19 mouse cellular contexts compared by ENCODE assay signal in the genomic region with DNA sequence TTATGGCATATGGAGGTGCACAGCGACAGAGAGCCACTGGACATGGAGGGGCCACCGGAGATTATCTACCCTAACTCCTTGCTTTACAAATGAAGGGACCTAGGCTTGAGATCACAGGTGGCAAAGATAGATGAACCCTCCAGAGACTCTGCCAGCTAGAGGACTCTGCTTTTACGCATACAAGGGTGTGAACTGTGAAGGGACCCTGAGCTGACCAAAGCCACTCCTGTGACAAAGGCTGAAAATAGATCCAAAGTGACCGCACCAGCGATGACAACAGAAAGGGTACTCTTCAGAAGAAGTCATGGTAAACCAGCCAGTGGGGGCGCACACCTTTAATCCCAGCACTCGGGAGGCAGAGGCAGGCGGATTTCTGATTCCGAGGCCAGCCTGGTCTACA.
"Had no signal": no experiment of that assay in that cellular context is flagged by ENCODE, and none has a peak within 500 bp of the region (broad histone marks: within the 10 kb centered on the region; RNA-seq: fewer than 3 reads in every experiment).

No protein-coding gene starts in this region.

- H3K9me3 ChIP-seq: lung, embryonic 15.5 days; megakaryocyte, embryonic 14.5 days; midbrain, embryonic 13.5 days; neural tube, embryonic 13.5 days; neural tube, embryonic 15.5 days had no signal

- H3K27me3 ChIP-seq: lung, embryonic 15.5 days; megakaryocyte, embryonic 14.5 days; midbrain, embryonic 13.5 days; neural tube, embryonic 13.5 days; neural tube, embryonic 15.5 days had no signal

- H3K36me3 ChIP-seq: lung, embryonic 15.5 days; midbrain, embryonic 13.5 days; neural tube, embryonic 13.5 days; neural tube, embryonic 15.5 days had no signal

- H3K4me3 ChIP-seq: lung, embryonic 15.5 days; megakaryocyte, embryonic 14.5 days; midbrain, embryonic 13.5 days; myocyte; neural tube, embryonic 13.5 days; neural tube, embryonic 15.5 days had no signal

- ATAC-seq: lung, postnatal 0 days had no signal

- H3K4me2 ChIP-seq: lung, embryonic 15.5 days; midbrain, embryonic 11.5 days; neural tube, embryonic 15.5 days had no signal

- DNase-seq: lung, adult 2 months; lung, postnatal 14 days; lung, postnatal 36 days; right cerebral cortex, adult 18-20 months; right cerebral cortex, postnatal 25 days; right cerebral cortex, postnatal 4 days; spleen, adult 18-20 months; thymus, adult 18-20 months; thymus, postnatal 14 days; thymus, postnatal 36 days had no signal

- H3K9ac ChIP-seq: lung, embryonic 15.5 days; neural tube, embryonic 15.5 days had no signal

- H3K27ac ChIP-seq: lung, embryonic 15.5 days; macrophage; neural tube, embryonic 15.5 days had no signal
